Mouse (Mus musculus) intestine, embryonic 15.5 days (tissue): ENCODE results near the gene Cnot6. TPM values are rescaled to one million over a fixed set of nuclear protein-coding genes. Genes with fewer than 3 reads are reported as not detected.

Source experiments
- ATAC-seq: fragments of 200-750 bp; cut with Nextera tagmentation; 2 replicates; pipeline ENCODE4 v1.8.0; 2017; ENCODE audit warnings: moderate TSS enrichment, moderate library complexity
- H3K27ac ChIP-seq: fragments of 300-500 bp; sonication (generic); 2 replicates; pipeline ENCODE4 v1.5.1; 2015; ENCODE audit warnings: mild to moderate bottlenecking, inconsistent platforms
- H3K27me3 ChIP-seq: fragments of 300-500 bp; sonication (generic); replicated peaks from 2 replicates; pipeline ENCODE4 v1.6.1; 2015; ENCODE audit warnings: inconsistent platforms
- H3K36me3 ChIP-seq: fragments of 300-500 bp; sonication (generic); 2 replicates; pipeline ENCODE4 v1.6.1; 2015; ENCODE audit warnings: inconsistent platforms
- H3K4me1 ChIP-seq: fragments of 300-500 bp; sonication (generic); replicated peaks from 2 replicates; pipeline ENCODE4 v1.6.1; 2015; ENCODE audit warnings: inconsistent platforms
- H3K4me2 ChIP-seq: fragments of 300-500 bp; sonication (generic); replicated peaks from 2 replicates; pipeline ENCODE4 v1.6.1; 2015; ENCODE audit warnings: mild to moderate bottlenecking, inconsistent platforms
- H3K4me3 ChIP-seq: fragments of 300-500 bp; sonication (generic); replicated peaks from 2 replicates; pipeline ENCODE4 v1.5.1; 2015; ENCODE audit warnings: inconsistent platforms
- H3K9ac ChIP-seq: fragments of 300-500 bp; sonication (generic); 2 replicates; pipeline ENCODE4 v1.6.1; 2015; ENCODE audit warnings: inconsistent platforms
- H3K9me3 ChIP-seq: fragments of 300-500 bp; sonication (generic); 2 replicates; pipeline ENCODE4 v1.6.1; 2016; ENCODE audit warnings: inconsistent platforms
- WGBS: fragments of 180-500 bp; shearing (Covaris S2); methylation state at CpG from one replicate; pipeline ENCODE4 v1.1.7; 2015; 5-methylcytosine and 5-hydroxymethylcytosine counted together
- polyA plus RNA-seq: library from polyadenylated mRNA; unstranded; fragments of >200 nt; fragmentation: Nextera tagmentation; extraction: Ambion mirVana; gene quantifications from 2 replicates; pipeline ENCODE4 v1.2.1, GENCODE M21; 2015

Gene Cnot6
- polyA plus RNA-seq, 1 experiment from 2014 or later, result 47.5 TPM

DNA sequence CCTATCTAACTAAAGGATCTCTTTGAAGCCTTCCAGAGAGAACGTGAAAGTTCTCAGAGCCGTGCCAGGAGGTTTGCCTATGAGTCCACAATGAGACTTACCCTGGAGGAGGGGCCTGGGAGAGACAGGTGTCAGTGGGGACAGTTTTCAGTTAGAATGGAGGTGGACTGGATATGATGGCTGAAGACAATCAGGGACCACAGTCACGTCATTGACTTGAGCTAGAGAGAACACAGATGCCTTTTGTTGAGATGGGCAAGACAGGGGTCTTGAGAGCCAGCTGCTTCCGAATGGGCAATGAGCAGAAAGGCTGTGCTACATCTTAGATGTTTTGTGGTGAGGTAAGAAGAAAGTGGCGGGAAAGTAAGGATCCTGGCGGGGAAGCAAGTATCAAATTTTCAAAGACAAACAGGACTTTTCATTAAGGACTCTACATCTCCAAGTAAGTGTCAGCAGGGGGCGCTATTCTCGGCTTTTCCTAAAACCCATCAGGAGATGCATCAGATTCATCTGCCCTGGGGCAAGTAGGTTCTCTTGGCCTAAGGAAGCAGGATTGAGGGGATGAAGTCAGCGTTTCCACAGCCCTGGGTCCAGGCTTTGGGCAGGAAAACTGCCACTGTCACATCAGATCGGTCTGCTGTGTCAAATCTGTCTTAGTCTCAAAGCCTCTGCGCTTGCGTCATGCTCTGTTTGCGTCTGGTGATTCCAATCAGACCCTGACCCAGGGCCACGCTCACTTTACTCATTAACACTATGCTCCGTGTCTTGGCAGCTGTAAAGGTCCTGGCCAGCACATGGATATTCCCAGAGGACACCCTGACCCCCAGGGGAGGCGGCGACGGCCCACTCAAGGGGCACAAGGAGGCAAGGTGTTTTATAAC lies 62.2 kb downstream of the Cnot6 start:
- H3K4me2 ChIP-seq, result no peak overlapping the region
- H3K36me3 ChIP-seq, result no peaks in the 10 kb centered on the region
- no peak overlapping the region for H3K27ac ChIP-seq
- H3K27me3 ChIP-seq, result no peaks in the 10 kb centered on the region
- no peak overlapping the region for H3K9ac ChIP-seq
- no peak overlapping the region for H3K4me3 ChIP-seq
- H3K9me3 ChIP-seq, result no peaks in the 10 kb centered on the region
- whole genome bisulfite sequencing, result 55% methylated on average over 18 of the region's 18 CpGs
- H3K4me1 ChIP-seq, result peaks cover 4% of the 10 kb centered on the region; the same call in 1 of the 2 replicates
- ATAC-seq, result no peak

DNA sequence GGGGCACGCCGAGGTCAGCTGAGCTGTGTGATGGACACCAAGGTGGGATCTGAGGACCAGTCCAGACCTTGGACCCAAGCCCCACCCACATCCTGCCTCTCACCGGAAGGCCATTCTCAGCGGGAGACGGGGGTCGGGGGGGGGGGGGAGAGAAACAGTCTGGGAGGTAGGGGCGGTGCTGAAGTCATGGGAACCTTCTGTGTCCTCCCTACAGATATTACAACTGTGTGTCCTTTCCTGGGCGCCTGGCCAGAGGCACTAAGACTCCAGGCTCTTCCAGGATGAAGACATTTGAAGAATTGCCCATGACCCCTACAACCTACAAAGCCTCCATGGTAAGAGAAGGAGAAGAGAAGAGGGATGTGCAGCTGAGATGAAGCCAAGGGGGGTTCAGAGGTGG lies 66.8 kb downstream of the Cnot6 start:
- no peak overlapping the region for H3K4me3 ChIP-seq
- H3K36me3 ChIP-seq, result no peaks in the 10 kb centered on the region
- H3K4me2 ChIP-seq, result no peak overlapping the region
- ATAC-seq, result no peak
- WGBS, result 42% methylated on average over 8 of the region's 8 CpGs
- no peak overlapping the region for H3K9ac ChIP-seq
- no peaks in the 10 kb centered on the region for H3K27me3 ChIP-seq
- H3K4me1 ChIP-seq, result no peaks in the 10 kb centered on the region
- H3K9me3 ChIP-seq, result no peaks in the 10 kb centered on the region
- no peak overlapping the region for H3K27ac ChIP-seq

DNA sequence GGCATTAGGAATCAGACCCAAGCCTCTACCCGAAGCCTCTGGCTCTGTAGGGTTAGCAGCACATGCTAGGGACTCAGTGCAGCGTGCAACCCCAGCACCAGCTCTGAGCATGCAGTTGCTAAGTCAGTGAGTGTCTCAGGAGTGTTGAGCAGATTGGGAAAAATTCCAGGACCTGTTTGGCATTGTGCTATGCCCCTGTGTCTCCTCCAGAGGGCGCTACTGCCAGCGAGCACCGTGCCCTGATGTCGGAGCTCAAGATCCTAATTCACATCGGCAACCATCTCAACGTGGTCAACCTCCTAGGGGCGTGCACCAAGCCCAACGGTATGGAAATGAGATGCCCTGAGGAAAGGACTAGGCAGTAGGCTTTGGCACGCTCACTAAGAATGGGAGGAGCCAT lies 76.1 kb downstream of the Cnot6 start:
- H3K9ac ChIP-seq, result no peak overlapping the region
- H3K27ac ChIP-seq, result no peak overlapping the region
- no peak overlapping the region for H3K4me2 ChIP-seq
- WGBS, result 3% methylated on average over 11 of the region's 11 CpGs
- peaks cover 6% of the 10 kb centered on the region; the same call in 1 of the 2 replicates for H3K4me1 ChIP-seq
- H3K36me3 ChIP-seq, result no peaks in the 10 kb centered on the region
- no peak for ATAC-seq
- peaks cover 41% of the 10 kb centered on the region for H3K27me3 ChIP-seq
- no peaks in the 10 kb centered on the region for H3K9me3 ChIP-seq
- H3K4me3 ChIP-seq, result no peak overlapping the region

DNA sequence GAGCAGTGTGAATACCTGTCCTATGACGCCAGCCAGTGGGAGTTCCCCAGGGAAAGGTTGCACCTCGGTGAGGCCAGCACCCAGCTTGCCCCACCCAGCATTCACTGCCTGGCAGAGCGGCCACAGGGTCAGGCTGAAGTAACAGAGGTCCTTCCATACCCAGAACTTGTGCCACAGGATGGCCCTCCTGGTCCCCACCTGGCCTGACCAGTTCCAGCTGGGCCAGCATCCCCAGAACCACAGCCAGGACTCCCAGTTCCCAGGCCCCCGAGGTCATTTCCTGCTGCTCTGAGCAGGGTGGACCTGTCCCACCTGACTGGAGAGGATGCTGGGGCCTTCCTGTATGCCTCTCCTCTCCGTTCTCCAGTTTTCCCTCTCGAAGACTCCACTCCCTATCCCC lies 76.9 kb downstream of the Cnot6 start:
- 66% methylated on average over 6 of the region's 6 CpGs for WGBS
- H3K4me1 ChIP-seq, result peaks cover 6% of the 10 kb centered on the region; the same call in 1 of the 2 replicates
- H3K4me3 ChIP-seq, result no peak overlapping the region
- no peaks in the 10 kb centered on the region for H3K9me3 ChIP-seq
- H3K27ac ChIP-seq, result no peak overlapping the region
- H3K27me3 ChIP-seq, result peaks cover 41% of the 10 kb centered on the region
- no peaks in the 10 kb centered on the region for H3K36me3 ChIP-seq
- no peak overlapping the region for H3K9ac ChIP-seq
- no peak overlapping the region for H3K4me2 ChIP-seq
- no peak for ATAC-seq

DNA sequence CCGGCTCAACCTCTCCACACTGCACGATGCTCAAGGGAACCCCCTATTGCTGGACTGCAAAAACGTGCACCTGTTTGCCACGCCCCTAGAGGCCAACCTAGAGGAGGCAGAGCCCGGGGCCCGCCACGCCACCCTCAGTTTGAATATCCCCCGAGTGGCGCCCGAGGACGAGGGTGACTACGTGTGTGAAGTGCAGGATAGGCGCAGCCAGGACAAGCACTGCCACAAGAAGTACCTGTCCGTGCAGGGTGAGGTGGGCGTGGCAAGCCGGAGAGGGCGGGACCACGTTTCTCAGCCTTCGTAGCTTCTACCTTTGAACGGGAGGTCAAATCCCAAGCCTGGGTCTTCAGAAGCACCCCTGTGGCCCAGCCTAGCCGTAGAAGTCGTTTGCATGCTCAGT lies 78.4 kb downstream of the Cnot6 start:
- ATAC-seq, result peak; percentile 72
- Histone ChIP-seq H3K27ac (no peak overlapping the region), H3K9ac (no peak overlapping the region), H3K36me3 (no peaks in the 10 kb centered on the region), H3K9me3 (no peaks in the 10 kb centered on the region), H3K4me1 (peaks cover 6% of the 10 kb centered on the region; the same call in 1 of the 2 replicates), H3K27me3 (peaks cover 41% of the 10 kb centered on the region), H3K4me2 (peak overlapping the region; percentile 68), H3K4me3 (peak overlapping the region; percentile 23)
- 6% methylated on average over 22 of the region's 22 CpGs for WGBS

DNA sequence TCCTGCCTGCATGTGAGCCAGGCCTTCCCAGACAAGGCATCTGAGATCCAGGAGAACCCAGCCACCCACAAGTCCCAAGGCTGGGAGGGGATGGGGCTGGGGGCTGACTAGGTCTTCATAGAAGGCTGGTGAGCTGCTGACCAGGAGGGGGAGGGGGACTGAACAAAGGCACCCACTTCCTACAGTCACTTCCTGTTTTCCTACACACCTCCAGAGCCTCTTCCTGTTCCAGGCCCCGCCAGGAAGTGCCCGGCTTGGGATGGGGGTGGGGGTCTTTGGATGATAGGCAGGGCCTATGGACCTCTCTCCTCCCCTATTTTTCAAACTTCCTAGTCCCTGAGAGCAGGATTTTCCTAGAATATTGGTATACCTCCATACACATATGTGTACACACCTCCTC lies 80.3 kb downstream of the Cnot6 start:
- 83% methylated on average over 2 of the region's 2 CpGs for WGBS

DNA sequence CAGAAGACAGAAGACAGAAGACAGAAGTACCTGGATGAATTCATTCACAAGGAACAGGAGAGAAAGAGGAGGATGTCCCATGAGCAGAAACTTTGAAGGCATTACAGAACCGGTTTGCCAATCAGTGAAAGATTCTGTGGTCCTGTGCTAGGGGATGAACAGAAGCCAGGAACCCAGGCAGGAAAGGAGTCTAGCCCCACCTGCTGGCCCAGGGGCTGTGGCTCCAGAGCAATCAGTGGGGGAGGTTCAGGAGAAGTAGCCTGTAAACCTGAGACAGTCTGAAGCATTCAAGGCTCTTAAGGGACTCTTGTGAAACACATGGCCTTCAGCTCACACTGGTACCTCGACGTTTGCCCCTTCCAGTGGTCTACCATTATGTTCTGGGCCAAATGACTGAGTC lies 81.4 kb downstream of the Cnot6 start:
- H3K4me3 ChIP-seq, result no peak overlapping the region
- no peaks in the 10 kb centered on the region for H3K9me3 ChIP-seq
- peaks cover 28% of the 10 kb centered on the region for H3K27me3 ChIP-seq
- H3K4me2 ChIP-seq, result no peak overlapping the region
- no peaks in the 10 kb centered on the region for H3K36me3 ChIP-seq
- H3K4me1 ChIP-seq, result peaks cover 6% of the 10 kb centered on the region; the same call in 1 of the 2 replicates
- no peak for ATAC-seq
- 28% methylated on average over 3 of the region's 3 CpGs for WGBS
- H3K27ac ChIP-seq, result no peak overlapping the region
- H3K9ac ChIP-seq, result no peak overlapping the region

More for the DNA sequence above, 80.3 kb downstream of the Cnot6 start:
- H3K4me1 ChIP-seq, result peaks cover 6% of the 10 kb centered on the region; the same call in 1 of the 2 replicates
- no peak overlapping the region for H3K27ac ChIP-seq
- no peak for ATAC-seq
- H3K4me3 ChIP-seq, result no peak overlapping the region
- H3K4me2 ChIP-seq, result no peak overlapping the region
- H3K9me3 ChIP-seq, result no peaks in the 10 kb centered on the region
- peaks cover 38% of the 10 kb centered on the region for H3K27me3 ChIP-seq
- H3K9ac ChIP-seq, result no peak overlapping the region
- H3K36me3 ChIP-seq, result no peaks in the 10 kb centered on the region

DNA sequence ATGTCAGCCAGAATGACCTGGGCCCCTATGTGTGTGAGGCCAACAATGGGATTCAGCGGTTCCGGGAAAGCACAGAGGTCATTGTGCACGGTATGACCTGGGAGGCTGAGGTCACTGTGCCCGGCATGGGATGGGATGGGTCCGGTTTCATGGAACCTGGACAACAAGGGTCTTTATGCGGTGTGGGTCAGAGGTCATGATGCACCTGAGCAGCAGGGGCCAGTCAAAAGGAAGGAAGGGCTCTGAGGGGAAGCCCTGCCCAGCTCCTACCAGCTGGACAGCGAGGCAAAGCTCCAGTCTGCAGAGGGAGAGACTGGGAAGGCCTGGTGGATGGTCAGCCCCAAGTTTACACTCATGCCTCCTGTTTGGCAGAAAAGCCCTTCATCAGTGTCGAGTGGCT lies 85.8 kb downstream of the Cnot6 start:
- H3K4me2 ChIP-seq, result no peak overlapping the region
- no peak for ATAC-seq
- no peaks in the 10 kb centered on the region for H3K36me3 ChIP-seq
- no peak overlapping the region for H3K4me3 ChIP-seq
- H3K4me1 ChIP-seq, result no peaks in the 10 kb centered on the region
- H3K27me3 ChIP-seq, result no peaks in the 10 kb centered on the region
- 68% methylated on average over 8 of the region's 8 CpGs for WGBS
- no peaks in the 10 kb centered on the region for H3K9me3 ChIP-seq
- H3K27ac ChIP-seq, result no peak overlapping the region
- H3K9ac ChIP-seq, result no peak overlapping the region

DNA sequence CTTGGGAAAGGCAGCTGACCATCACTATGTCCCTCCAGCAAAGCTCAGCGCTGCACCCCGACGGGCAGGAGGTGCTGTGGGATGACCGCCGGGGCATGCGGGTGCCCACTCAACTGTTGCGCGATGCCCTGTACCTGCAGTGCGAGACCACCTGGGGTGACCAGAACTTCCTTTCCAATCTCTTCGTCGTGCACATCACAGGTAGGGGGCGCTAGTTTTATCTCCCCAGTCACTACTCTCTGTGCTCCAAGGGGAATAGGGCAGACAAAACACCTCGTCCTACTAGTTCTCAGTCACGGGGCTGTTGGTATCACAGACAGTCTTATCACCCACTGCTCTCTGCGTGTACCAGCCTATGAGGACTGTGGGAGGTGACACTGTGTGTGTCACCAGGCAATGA lies 86.7 kb downstream of the Cnot6 start:
- no peak for ATAC-seq
- H3K27me3 ChIP-seq, result no peaks in the 10 kb centered on the region
- H3K27ac ChIP-seq, result no peak overlapping the region
- no peaks in the 10 kb centered on the region for H3K36me3 ChIP-seq
- 66% methylated on average over 15 of the region's 15 CpGs for WGBS
- no peak overlapping the region for H3K4me3 ChIP-seq
- no peak overlapping the region for H3K9ac ChIP-seq
- H3K9me3 ChIP-seq, result no peaks in the 10 kb centered on the region
- H3K4me1 ChIP-seq, result no peaks in the 10 kb centered on the region
- no peak overlapping the region for H3K4me2 ChIP-seq

DNA sequence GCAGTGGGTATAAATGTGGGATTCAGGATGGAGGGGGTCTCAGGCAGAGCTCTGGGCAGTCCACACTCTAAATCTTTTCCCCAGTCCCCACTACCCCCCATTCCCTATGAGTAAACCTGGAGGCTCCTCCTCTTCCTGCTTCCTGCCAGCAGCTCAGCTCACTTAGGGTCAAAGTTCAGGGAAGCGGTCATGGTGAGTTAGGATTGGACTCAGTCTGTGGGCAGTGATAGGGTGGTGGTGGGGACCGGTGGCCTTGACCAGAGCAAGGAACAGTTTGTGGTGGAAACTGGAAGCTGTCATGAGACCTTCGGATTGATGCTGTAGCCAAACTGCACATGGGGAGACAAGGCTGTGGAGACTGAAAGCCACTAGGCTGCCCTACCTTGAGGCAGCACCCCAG lies 88.4 kb downstream of the Cnot6 start:
- Histone ChIP-seq H3K27ac (no peak overlapping the region), H3K27me3 (no peaks in the 10 kb centered on the region), H3K36me3 (no peaks in the 10 kb centered on the region), H3K9me3 (no peaks in the 10 kb centered on the region), H3K4me1 (no peaks in the 10 kb centered on the region), H3K4me3 (no peak overlapping the region), H3K4me2 (no peak overlapping the region), H3K9ac (no peak overlapping the region)
- 77% methylated on average over 3 of the region's 3 CpGs for WGBS
- no peak for ATAC-seq

DNA sequence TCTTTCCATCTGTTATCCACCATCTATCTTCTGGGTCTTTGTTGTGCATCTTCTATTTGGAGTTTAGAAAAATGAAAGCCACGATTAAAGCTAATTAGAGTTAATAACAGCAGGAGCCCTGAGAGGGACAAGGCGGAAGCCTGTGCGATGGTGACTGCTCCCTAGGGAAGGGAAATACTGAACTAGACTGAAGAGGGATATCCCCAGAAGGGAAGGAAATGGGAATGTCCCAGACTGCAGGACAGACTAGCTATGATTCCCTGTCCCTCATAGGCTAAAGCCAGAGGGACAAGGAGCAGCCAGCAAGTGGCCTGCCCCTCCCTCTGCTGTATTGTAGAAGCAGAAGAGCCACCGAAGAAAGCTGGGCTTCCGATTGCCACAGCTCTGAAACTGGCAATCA lies 90.6 kb downstream of the Cnot6 start:
- Histone ChIP-seq H3K27me3 (no peaks in the 10 kb centered on the region), H3K36me3 (no peaks in the 10 kb centered on the region), H3K9ac (no peak overlapping the region), H3K4me2 (no peak overlapping the region), H3K27ac (no peak overlapping the region), H3K4me1 (no peaks in the 10 kb centered on the region), H3K9me3 (no peaks in the 10 kb centered on the region), H3K4me3 (no peak overlapping the region)
- no peak for ATAC-seq
- WGBS, result 84% methylated on average over 5 of the region's 5 CpGs
